Mouse (Mus musculus) NIH3T3 (cell line): Measurements from ENCODE around the gene Tnc.
A peak's percentile ranks its signal among the peaks of the same experiment; 100 is the strongest.

Source experiments
- DNase-seq: peaks from one replicate; pipeline ENCODE4 v3.0.0-alpha.2; 2012; ENCODE audit warnings: low read depth

Gene Tnc

GRCm38 (mm10) chr4:64024041-64024779 is 22.6 kb downstream of the Tnc start:
- no peak for DNase-seq

DNA sequence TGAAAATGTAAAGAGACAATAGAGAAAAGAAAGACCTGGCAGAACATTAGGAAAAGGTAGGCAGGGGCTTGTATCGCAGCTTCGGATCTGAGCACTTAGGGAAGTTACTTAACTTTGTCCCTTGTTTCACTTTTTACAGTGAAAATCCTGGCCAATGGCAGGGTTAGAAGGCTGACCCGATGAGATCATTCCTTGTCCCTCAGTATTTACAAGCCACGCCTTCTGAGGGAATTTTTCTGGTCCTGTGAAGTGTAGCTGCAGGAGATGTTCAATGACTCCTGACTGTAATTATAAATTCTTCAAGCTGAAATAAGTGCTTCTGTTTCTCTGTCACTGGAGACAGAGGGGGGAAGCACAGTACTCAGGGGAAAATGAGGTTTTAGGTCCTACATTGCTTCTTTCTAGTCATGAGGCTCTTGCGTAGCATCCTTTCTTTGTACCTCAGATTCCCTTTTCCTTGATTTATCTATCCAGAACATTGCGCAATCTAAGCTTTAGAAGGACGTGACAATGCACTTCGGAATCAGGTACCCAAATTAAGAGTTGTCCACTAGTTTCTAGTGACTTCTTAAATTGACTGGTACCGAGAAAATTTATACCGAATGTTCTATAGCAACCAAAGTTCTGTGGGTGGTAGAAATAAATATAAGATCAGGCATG is 25.8 kb downstream of the Tnc start:
- peak; percentile 11 for DNase-seq

DNA sequence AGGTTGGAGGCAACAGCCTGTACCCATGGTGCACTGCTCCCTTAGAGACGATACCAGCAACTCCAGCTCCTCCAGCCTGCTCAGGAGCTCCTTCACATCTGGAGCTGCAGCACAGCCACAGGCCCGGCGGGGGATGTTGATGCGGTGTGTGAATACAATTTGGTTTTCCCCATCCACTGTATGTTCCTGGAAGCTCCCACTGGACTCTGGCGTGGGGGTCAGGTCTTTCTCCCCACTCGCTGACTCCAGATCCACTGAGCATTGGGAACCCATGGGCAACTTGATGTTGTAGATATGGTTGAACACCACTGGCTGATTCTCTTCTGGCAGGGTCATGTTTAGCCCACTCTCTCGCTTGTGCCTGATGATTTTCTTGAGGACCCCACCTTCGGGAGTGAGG is 26.7 kb downstream of the Tnc start:
- DNase-seq, result no peak

GRCm38 (mm10) chr4:64011308-64011707 is 35.5 kb downstream of the Tnc start:
- no peak for DNase-seq

DNA sequence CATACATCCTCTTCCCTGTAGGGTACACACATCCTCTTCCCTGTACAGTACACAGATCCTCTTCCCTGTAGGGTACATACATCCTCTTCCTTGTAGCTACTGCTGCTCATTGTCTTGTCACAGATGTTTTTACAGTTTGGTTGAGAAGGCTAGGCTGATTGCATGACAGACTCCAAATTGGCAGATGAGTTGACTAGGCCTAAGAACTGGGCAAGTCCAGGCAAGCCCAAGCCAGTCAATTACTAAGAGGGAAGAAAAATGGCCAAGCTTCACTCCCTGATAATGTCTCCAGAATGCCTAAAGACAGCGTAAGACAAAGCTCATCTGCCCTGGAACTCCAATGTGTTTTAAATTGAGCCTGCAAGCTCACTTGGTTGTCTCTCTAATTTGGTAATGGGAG is 36.9 kb downstream of the Tnc start:
- no peak for DNase-seq

DNA sequence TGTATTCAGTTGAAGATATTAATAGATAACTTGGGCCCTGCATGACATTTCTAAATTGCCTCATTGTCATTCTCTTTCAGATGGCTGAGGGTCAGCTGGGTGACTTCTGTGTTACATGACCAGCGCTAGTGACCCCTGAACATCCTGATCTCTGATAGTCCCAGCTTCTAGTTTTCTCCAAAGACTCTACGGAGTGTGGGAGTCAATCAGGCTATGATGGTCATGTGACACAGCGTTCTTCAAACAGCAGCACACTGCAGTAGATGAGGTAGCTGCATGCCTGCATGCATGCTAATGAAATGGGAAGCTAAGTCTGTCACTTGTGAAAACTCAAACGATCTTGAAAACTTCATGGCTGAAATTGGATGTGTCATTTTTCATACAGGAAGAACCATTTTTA is 41.6 kb downstream of the Tnc start:
- no peak for DNase-seq

- no peak for DNase-seq
Measured at GRCm38 (mm10) chr4:64003677-64004076, 43.1 kb downstream of the Tnc start.

- peak; percentile 29 for DNase-seq
Measured at GRCm38 (mm10) chr4:64002168-64002567, 44.6 kb downstream of the Tnc start.

GRCm38 (mm10) chr4:64000788-64001187 is 46.0 kb downstream of the Tnc start:
- DNase-seq, result no peak

DNA sequence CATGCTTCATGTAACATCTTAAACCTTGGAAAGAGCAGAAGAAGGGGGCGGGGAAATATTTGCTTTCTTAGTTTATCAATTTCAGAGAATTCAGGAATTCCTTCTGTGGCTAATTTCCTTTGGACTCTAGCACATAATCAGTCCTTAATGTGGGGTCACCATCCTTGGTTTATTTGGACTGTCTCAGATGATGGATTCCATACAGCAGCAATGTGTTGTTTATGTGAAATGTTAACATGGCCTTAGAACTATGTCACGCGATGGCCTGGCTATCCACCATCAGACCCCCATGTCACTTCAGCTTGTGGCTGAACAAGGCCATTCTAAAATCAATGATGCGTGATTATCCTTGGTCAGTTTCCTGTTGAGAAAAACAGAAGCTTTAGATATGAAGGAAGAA is 46.5 kb downstream of the Tnc start:
- DNase-seq, result no peak

DNA sequence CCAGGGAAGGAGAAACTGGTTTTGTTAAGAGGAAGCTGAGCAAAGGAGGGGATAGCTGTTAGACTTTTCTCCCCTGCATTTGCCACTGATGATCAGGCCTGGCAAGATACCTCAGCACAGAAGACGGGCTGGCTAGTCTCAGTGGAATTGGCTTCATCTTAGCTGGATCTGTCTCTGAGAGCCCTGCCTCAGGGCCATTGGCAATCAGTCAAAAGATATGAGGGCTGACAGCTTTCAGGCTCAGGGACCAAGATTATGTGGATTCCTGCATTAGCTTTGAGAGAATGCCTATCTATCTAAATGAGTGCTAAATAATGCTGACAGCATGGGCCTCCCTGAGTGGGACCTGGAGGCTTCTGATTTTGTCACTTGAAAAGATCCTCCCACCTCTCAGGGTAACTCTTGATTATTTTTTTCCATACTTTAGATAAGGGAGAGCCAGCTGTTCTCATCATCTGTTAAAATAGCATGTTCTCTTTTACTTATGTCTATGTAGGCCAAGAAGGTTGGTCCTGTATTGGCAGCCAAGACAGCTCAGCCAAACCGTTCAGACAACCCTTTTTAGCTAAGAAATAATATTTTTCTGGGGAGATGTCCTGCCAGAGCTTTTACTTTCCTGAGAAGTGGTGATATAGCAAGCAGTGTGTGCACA is 53.2 kb downstream of the Tnc start:
- DNase-seq, result peak; percentile 48

- no peak for DNase-seq
Measured at GRCm38 (mm10) chr4:63990216-63990615, 56.6 kb downstream of the Tnc start.

DNA sequence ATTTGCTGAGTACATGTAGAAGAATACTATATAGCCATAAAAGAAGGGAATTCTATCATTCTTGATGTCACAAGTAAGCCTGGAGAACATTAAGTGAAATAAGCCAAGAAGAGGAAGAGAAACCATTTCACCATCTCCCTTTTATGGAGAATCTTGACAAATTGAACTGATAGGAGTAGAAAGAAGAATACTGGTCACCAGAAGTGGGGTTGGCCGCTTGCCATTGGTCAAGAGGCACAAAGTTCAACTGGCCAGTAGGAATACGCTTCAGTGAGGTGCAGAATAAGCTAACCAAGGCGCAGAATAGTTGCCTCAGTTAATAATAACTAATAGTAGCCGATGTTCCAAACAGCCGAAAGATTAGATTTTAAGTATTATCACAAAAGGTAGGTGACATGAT is 58.7 kb downstream of the Tnc start:
- no peak for DNase-seq

GRCm38 (mm10) chr4:63986576-63986975 is 60.2 kb downstream of the Tnc start:
- no peak for DNase-seq

GRCm38 (mm10) chr4:63983098-63983445 is 63.7 kb downstream of the Tnc start:
- no peak for DNase-seq

DNA sequence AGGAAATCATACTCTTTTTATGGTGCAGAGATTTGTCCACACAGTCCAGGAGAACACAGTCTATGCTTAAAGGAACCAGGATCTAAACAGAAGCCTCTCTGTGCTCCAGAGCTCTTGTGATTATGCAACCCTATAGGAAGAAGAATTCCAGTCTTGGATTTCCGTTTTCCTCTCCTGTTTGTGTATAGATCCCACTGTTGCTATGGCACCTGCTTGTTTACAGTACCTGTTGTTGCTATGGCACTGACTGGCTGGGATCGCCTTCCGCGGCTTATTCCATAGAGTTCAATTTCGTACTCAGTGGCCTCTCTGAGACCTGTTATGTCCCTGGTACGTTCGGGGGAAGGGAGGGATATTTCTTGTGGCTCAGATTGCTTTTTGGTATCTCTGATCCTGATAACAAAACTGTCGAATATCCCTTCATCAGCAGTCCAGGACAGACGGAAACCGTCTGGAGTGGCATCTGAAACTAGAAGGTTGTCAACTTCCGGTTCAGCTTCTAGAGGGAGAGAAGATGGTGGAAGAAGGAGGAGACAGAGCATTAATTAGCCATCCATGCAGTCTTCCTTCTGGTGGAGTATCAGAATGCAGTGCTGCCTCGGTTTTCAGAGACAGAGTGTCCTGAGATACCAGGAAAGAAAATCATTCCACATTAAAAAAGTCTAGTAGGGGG is 64.3 kb downstream of the Tnc start:
- no peak for DNase-seq

DNA sequence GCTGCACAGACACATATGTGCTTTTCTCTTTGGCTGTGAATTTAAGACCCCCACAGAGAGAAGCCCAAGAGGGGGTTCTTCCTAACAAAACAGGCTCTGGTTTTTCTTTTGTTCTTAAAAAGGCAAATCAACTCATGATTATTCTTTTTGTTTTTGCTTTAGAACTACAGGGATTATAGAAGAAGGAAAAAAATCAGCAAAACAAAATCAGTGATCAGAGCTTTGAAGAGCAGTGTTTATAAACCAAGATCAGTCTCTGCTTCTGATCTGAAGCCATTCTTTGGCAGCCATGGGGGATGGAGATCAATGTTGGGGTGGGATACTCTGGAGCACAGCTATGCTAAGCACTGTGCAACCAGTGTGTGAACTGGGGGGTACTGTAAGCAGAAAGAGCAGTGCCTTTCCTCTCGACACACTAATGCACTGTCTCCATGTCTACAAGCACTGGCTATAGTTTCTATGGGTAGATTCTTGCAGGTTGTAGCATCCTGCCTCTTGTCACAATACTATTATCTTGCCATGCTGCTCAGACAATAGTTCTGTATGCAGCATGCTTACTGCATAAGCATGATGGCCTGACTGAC is 66.5 kb downstream of the Tnc start:
- no peak for DNase-seq

DNA sequence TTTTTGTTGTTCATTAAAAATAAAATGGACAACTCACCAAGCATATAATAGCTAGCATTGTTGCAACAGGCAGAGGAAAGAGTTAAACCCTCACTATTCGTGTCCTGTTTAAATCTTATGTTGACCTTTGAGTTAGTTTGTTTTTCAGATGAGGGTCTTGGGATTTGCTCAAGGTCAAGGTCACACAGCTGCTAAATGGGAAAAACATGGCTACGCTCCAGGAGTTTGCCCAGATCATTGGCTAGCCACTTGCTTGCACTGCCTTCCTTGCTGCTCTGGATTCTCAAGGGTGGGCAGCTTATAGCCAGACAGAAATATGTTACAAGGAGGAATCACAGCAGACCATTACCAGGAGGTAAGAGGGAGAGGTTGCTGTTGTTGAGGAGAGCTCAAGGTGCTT is 67.2 kb downstream of the Tnc start:
- DNase-seq, result no peak

GRCm38 (mm10) chr4:63972536-63972935 is 74.3 kb downstream of the Tnc start:
- no peak for DNase-seq

GRCm38 (mm10) chr4:63971762-63972161 is 75.1 kb downstream of the Tnc start:
- DNase-seq, result no peak

GRCm38 (mm10) chr4:63970925-63971324 is 75.9 kb downstream of the Tnc start:
- no peak for DNase-seq

- DNase-seq, result peak; percentile 84
Measured at GRCm38 (mm10) chr4:63969891-63970290, 76.9 kb downstream of the Tnc start.

DNA sequence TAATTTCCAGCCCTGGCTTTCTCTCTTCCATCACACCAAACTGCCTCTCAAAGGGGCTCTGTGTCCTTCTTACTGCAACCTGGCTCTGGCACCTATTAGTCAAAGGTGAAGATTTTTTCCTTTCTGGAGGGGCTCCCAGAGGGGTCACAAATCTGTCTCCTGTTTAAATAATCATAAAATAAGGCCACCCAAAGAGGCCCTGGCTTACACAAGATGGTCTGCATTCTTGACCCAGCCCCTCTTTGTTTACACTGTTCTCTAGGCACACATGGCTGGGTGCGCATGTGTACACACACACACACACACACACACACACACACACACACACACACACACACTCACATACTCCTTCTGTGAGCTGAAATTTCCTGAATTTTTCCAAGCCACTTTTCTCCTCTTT is 83.4 kb downstream of the Tnc start:
- DNase-seq, result no peak
